Mouse (Mus musculus) brown adipose tissue, adult 24 weeks (tissue): ENCODE measurements around the gene Prkd2. TPM values are rescaled to one million over a fixed set of nuclear protein-coding genes. Genes with fewer than 3 reads are reported as not detected.

Experiments
- H3K27ac ChIP-seq: fragments of 200-500 bp; replicated peaks from 2 replicates; pipeline ENCODE4 v1.5.1; 2012; ENCODE audit warnings: low read depth, mild to moderate bottlenecking, low read length
- H3K4me1 ChIP-seq: fragments of 200-500 bp; 2 replicates; pipeline ENCODE4 v1.6.1; 2012; ENCODE audit warnings: low read length, mixed read lengths; ENCODE audit not compliant: control insufficient read depth, insufficient read depth, insufficient read length
- H3K4me3 ChIP-seq: fragments of 200-500 bp; 2 replicates; pipeline ENCODE4 v1.5.1; 2012; ENCODE audit warnings: low read depth, mild to moderate bottlenecking, low read length, moderate library complexity; ENCODE audit not compliant: insufficient read depth
- polyA plus RNA-seq: library from polyadenylated mRNA; stranded (reverse); fragments of >200 nt; gene quantifications from 2 replicates; pipeline ENCODE4 v1.2.4, GENCODE M21; 2012; ENCODE audit not compliant: missing spikeins, insufficient read depth, insufficient read length

Prkd2 gene
- polyA plus RNA-seq, 1 experiment = 11.3 TPM

GRCm38 (mm10) chr7:16841561-16842560 is 841 bp upstream of the Prkd2 start:
- H3K27ac ChIP-seq = peak overlapping the region; percentile 92
- peak overlapping the region; percentile 65 for H3K4me3 ChIP-seq
- peaks cover 4% of the 10 kb centered on the region for H3K4me1 ChIP-seq

GRCm38 (mm10) chr7:16843441-16844171 is 904 bp downstream of the Prkd2 start:
- peak overlapping the region; percentile 93 for H3K4me3 ChIP-seq
- H3K4me1 ChIP-seq = peaks cover 4% of the 10 kb centered on the region
- peak overlapping the region; percentile 98 for H3K27ac ChIP-seq

DNA sequence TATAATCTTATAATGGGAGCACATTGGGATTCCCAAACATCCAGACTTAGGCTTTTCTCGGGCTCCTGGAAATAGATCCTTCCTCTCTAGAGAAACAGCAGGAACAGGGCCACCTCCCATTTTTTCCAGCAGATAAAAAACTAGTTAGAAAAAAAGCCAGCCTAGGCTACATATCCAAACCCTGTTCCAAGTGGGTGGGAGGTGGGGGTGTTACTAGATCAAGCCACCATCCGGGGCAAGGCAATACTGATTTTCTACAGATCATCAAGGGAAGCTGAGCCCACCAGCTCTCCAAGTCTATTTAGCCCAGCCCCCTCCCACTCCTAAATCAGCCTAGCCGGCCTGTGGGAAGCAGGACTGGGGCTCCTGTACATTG is 2.0 kb downstream of the Prkd2 start:
- H3K4me3 ChIP-seq = peak overlapping the region; percentile 93
- H3K4me1 ChIP-seq = peaks cover 4% of the 10 kb centered on the region
- H3K27ac ChIP-seq = peak overlapping the region; percentile 98

- Histone ChIP-seq H3K4me1 (peaks cover 4% of the 10 kb centered on the region), H3K4me3 (peak overlapping the region; percentile 93), H3K27ac (peak overlapping the region; percentile 99)
Measured at GRCm38 (mm10) chr7:16845072-16845819, 2.5 kb downstream of the Prkd2 start.

GRCm38 (mm10) chr7:16845820-16846167 is 3.1 kb downstream of the Prkd2 start:
- Histone ChIP-seq H3K27ac (peak overlapping the region; percentile 99), H3K4me1 (peaks cover 4% of the 10 kb centered on the region), H3K4me3 (peak overlapping the region; percentile 61)

GRCm38 (mm10) chr7:16846775-16847174 is 4.1 kb downstream of the Prkd2 start:
- Histone ChIP-seq H3K27ac (no peak overlapping the region), H3K4me1 (peaks cover 4% of the 10 kb centered on the region; the same call in 1 of the 2 replicates), H3K4me3 (no peak overlapping the region)

DNA sequence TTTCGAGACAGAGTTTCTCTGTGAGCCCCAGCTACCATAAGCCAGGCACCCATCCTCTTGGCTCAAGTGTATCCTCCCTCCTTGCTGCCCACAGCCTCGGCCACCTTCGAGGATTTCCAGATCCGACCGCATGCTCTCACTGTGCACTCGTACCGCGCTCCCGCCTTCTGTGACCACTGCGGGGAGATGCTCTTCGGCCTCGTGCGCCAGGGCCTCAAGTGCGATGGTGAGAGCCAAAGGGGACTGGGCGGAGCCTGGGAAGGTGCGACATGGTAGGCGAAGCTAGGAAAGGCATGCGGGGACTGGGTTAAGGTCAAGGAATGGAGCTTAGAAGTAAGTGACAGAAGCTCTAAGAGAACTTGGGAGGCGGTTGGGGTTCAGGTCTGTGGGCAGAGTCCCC is 4.8 kb downstream of the Prkd2 start:
- H3K4me1 ChIP-seq = peaks cover 3% of the 10 kb centered on the region; the same call in 1 of the 2 replicates
- H3K4me3 ChIP-seq = no peak overlapping the region
- peak overlapping the region; percentile 0; the same call in 1 of the 2 replicates for H3K27ac ChIP-seq

DNA sequence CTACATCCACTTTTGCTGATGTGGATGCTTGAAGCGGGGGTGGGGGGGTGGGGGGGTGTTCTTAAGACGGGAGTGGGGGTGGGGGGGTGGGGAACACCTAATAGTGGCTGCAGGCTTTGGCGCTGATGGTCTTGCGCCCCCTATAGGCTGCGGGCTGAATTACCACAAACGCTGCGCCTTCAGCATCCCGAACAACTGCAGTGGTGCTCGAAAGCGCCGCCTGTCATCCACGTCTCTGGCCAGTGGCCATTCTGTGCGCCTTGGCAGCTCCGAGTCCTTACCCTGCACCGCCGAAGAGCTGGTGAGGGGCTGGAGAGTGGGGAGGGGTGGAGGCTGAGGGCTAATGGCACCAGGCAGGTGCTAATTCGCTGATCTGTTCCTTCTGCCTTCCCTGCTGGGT is 5.9 kb downstream of the Prkd2 start:
- Histone ChIP-seq H3K4me1 (peaks cover 5% of the 10 kb centered on the region), H3K27ac (no peak overlapping the region), H3K4me3 (no peak overlapping the region)

- Histone ChIP-seq H3K4me3 (no peak overlapping the region), H3K27ac (peak overlapping the region; percentile 87), H3K4me1 (peaks cover 11% of the 10 kb centered on the region)
Measured at GRCm38 (mm10) chr7:16851636-16852035, 8.9 kb downstream of the Prkd2 start.

- H3K4me1 ChIP-seq = peaks cover 11% of the 10 kb centered on the region
- H3K27ac ChIP-seq = peak overlapping the region; percentile 54; the same call in 1 of the 2 replicates
- no peak overlapping the region for H3K4me3 ChIP-seq
Measured at GRCm38 (mm10) chr7:16853302-16853831, 10.7 kb downstream of the Prkd2 start.

- Histone ChIP-seq H3K4me1 (peaks cover 7% of the 10 kb centered on the region), H3K4me3 (no peak overlapping the region), H3K27ac (no peak overlapping the region)
Measured at GRCm38 (mm10) chr7:16858336-16858735, 15.6 kb downstream of the Prkd2 start.

- Histone ChIP-seq H3K4me3 (no peak overlapping the region), H3K4me1 (no peaks in the 10 kb centered on the region; the same call in 1 of the 2 replicates), H3K27ac (no peak overlapping the region)
Measured at GRCm38 (mm10) chr7:16859902-16860651, 17.4 kb downstream of the Prkd2 start.

- Histone ChIP-seq H3K4me1 (no peaks in the 10 kb centered on the region), H3K27ac (no peak overlapping the region), H3K4me3 (no peak overlapping the region)
Measured at GRCm38 (mm10) chr7:16867488-16867887, 24.8 kb downstream of the Prkd2 start.

- Histone ChIP-seq H3K4me1 (no peaks in the 10 kb centered on the region), H3K27ac (no peak overlapping the region), H3K4me3 (no peak overlapping the region)
Measured at GRCm38 (mm10) chr7:16869497-16869896, 26.8 kb downstream of the Prkd2 start.
